Comparison of ENCODE assay signal across 32 mouse cellular contexts in the genomic region with DNA sequence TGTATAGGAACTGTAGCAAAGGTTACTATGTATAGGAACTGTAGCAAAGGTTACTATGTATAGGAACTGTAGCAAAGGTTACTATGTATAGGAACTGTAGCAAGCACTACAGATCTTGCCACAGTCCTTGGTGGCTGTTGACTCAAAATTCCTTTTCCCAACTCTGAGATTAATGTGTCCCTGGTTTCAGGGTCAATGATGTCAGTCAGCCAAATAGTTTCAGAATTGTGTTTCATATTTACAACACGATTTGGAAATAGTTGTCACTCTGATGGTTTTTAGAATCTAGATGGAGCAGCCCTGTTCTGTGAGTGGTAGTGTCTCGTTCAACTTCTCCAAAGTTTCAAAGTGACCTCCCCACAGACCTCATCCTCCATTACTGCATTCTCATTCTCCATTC.
"Had no signal": no experiment of that assay in that cellular context is flagged by ENCODE, and none has a peak within 500 bp of the region (broad histone marks: within the 10 kb centered on the region; RNA-seq: fewer than 3 reads in every experiment).

No protein-coding gene starts in this region.

- ATAC-seq: liver, embryonic 12.5 days; liver, postnatal 0 days; midbrain, embryonic 13.5 days; midbrain, embryonic 15.5 days; midbrain, embryonic 16.5 days had no signal

- H3K4me2 ChIP-seq: limb, embryonic 12.5 days; limb, embryonic 13.5 days; limb, embryonic 15.5 days; liver, embryonic 11.5 days; liver, embryonic 12.5 days; liver, embryonic 13.5 days; liver, embryonic 15.5 days; lung, embryonic 14.5 days; lung, embryonic 15.5 days; midbrain, embryonic 11.5 days; midbrain, embryonic 12.5 days; midbrain, embryonic 13.5 days; midbrain, embryonic 15.5 days; neural tube, embryonic 12.5 days; neural tube, embryonic 13.5 days had no signal

- H3K9ac ChIP-seq: limb, embryonic 12.5 days; limb, embryonic 13.5 days; limb, embryonic 15.5 days; liver, embryonic 12.5 days; liver, embryonic 13.5 days; liver, embryonic 14.5 days; liver, embryonic 15.5 days; liver, postnatal 0 days; lung, embryonic 14.5 days; lung, embryonic 15.5 days; midbrain, embryonic 12.5 days; midbrain, embryonic 13.5 days; midbrain, embryonic 15.5 days; neural tube, embryonic 12.5 days; neural tube, embryonic 13.5 days had no signal

- H3K9me3 ChIP-seq: limb, embryonic 10.5 days; limb, embryonic 12.5 days; limb, embryonic 13.5 days; limb, embryonic 15.5 days; liver, embryonic 12.5 days; liver, embryonic 13.5 days; liver, embryonic 15.5 days; lung, embryonic 15.5 days; megakaryocyte, embryonic 14.5 days; midbrain, embryonic 10.5 days; midbrain, embryonic 12.5 days; midbrain, embryonic 13.5 days; midbrain, embryonic 15.5 days; neural tube, embryonic 12.5 days; neural tube, embryonic 13.5 days had no signal

- H3K36me3 ChIP-seq: limb, embryonic 10.5 days; limb, embryonic 12.5 days; limb, embryonic 13.5 days; limb, embryonic 15.5 days; liver, embryonic 12.5 days; liver, embryonic 13.5 days; liver, embryonic 15.5 days; lung, embryonic 15.5 days; midbrain, embryonic 10.5 days; midbrain, embryonic 12.5 days; midbrain, embryonic 13.5 days; midbrain, embryonic 15.5 days; neural tube, embryonic 12.5 days; neural tube, embryonic 13.5 days had no signal

- H3K4me1 ChIP-seq: limb, embryonic 13.5 days; liver, embryonic 12.5 days; liver, embryonic 13.5 days; liver, embryonic 15.5 days; megakaryocyte, embryonic 14.5 days; midbrain, embryonic 10.5 days had no signal

- H3K27ac ChIP-seq: limb, embryonic 10.5 days; limb, embryonic 12.5 days; limb, embryonic 13.5 days; limb, embryonic 15.5 days; liver, embryonic 12.5 days; liver, embryonic 13.5 days; liver, embryonic 14.5 days; liver, embryonic 15.5 days; lung, embryonic 15.5 days; macrophage; midbrain, embryonic 10.5 days; midbrain, embryonic 12.5 days; midbrain, embryonic 13.5 days; midbrain, embryonic 15.5 days; neural tube, embryonic 12.5 days; neural tube, embryonic 13.5 days had no signal

- DNase-seq: left cerebral cortex, postnatal 4 days; liver; liver, embryonic 13.5 days; liver, postnatal 0 days; lung, adult 18-20 months; lung, adult 2 months; lung, embryonic 14.5 days; lung, postnatal 10 days; lung, postnatal 14 days; lung, postnatal 36 days; lung, postnatal 4 days; midbrain, embryonic 14.5 days had no signal

- H3K27me3 ChIP-seq: liver, embryonic 12.5 days; liver, embryonic 13.5 days; liver, embryonic 15.5 days; lung, embryonic 15.5 days had no signal

- H3K4me3 ChIP-seq: limb, embryonic 10.5 days; limb, embryonic 12.5 days; limb, embryonic 13.5 days; limb, embryonic 15.5 days; liver, embryonic 12.5 days; liver, embryonic 13.5 days; liver, embryonic 15.5 days; lung, embryonic 15.5 days; megakaryocyte, embryonic 14.5 days; midbrain, embryonic 10.5 days; midbrain, embryonic 12.5 days; midbrain, embryonic 13.5 days; midbrain, embryonic 15.5 days; myocyte; neural tube, embryonic 12.5 days; neural tube, embryonic 13.5 days had no signal
